10 mouse cellular contexts compared by ENCODE assay signal in genomic region chr7:101379732-101380131, GRCm38 (mm10). TPM values are rescaled to one million over a fixed set of nuclear protein-coding genes. Genes with fewer than 3 reads are reported as not detected.
A peak's percentile ranks its signal among the peaks of the same experiment; 100 is the strongest.
DNase-seq lines count a peak whose midpoint lies in the region; ATAC-seq lines count a peak whose summit lies in the region.
"Had no signal": no experiment of that assay in that cellular context is flagged by ENCODE, and none has a peak within 500 bp of the region (broad histone marks: within the 10 kb centered on the region; RNA-seq: fewer than 3 reads in every experiment).

No protein-coding gene starts in this region.

- ATAC-seq in lung, embryonic 16.5 days (ENCODE audit: low read depth) = no peak; the same call in 1 of the 2 replicates
- ATAC-seq in intestine, embryonic 15.5 days = no peak
- ATAC-seq in megakaryocyte progenitor cell, adult 5-6 weeks (replicated peaks; ENCODE audit: poor library complexity) = peak; percentile 29; the same call in 1 of the 2 replicates

- intact Hi-C loops in heart, postnatal 25 days (cut with DNase I) = no loop called here

- DNase-seq in heart, adult 11 months = peak; percentile 97
- DNase-seq in heart, postnatal 25 days (ENCODE audit: low spot score) = no peak
- no peak for DNase-seq in lung, postnatal 25 days (ENCODE audit: low spot score)
- no peak for DNase-seq in cerebellum, postnatal 25 days
- no peak for DNase-seq in urinary bladder, adult 2 months (ENCODE audit: low spot score)

- H3K4me1 ChIP-seq in lung, embryonic 16.5 days (replicated peaks; ENCODE audit: control insufficient read depth, insufficient read depth, low read length) = peaks cover 30% of the 10 kb centered on the region
- peaks cover 44% of the 10 kb centered on the region for H3K4me1 ChIP-seq in intestine, embryonic 15.5 days (replicated peaks)

- H3K4me3 ChIP-seq in lung, embryonic 16.5 days (ENCODE audit: low read length) = no peak overlapping the region; the same call in 1 of the 2 replicates
- H3K4me3 ChIP-seq in intestine, embryonic 15.5 days (replicated peaks) = no peak overlapping the region

- H3K9me3 ChIP-seq in lung, embryonic 16.5 days (ENCODE audit: control insufficient read depth, low read length) = no peaks in the 10 kb centered on the region
- no peaks in the 10 kb centered on the region for H3K9me3 ChIP-seq in intestine, embryonic 15.5 days

- no peaks in the 10 kb centered on the region for H3K27me3 ChIP-seq in lung, embryonic 16.5 days (ENCODE audit: control insufficient read depth, insufficient read depth, low read depth, low read length)
- H3K27me3 ChIP-seq in intestine, embryonic 15.5 days (replicated peaks) = no peaks in the 10 kb centered on the region

- peak overlapping the region; percentile 78 for H3K9ac ChIP-seq in lung, embryonic 16.5 days (ENCODE audit: low read length)
- H3K9ac ChIP-seq in intestine, embryonic 15.5 days = 0 out of 2 replicates have a peak overlapping the region, but pooled peaks have one; percentile 3

- WGBS in lung, embryonic 16.5 days = 29% methylated on average over 2 of the region's 2 CpGs
- WGBS in intestine, embryonic 15.5 days = 54% methylated on average over 2 of the region's 2 CpGs

- H3K27ac ChIP-seq in lung, embryonic 16.5 days (ENCODE audit: low read length) = peak overlapping the region; percentile 74
- H3K27ac ChIP-seq in intestine, embryonic 15.5 days = no peak overlapping the region

- peak overlapping the region; percentile 69 for H3K4me2 ChIP-seq in lung, embryonic 16.5 days (ENCODE audit: low read depth, low read length)
- H3K4me2 ChIP-seq in intestine, embryonic 15.5 days (replicated peaks) = peak overlapping the region; percentile 62

- H3K36me3 ChIP-seq in lung, embryonic 16.5 days (ENCODE audit: control insufficient read depth, insufficient read depth, low read length) = no peaks in the 10 kb centered on the region
- H3K36me3 ChIP-seq in intestine, embryonic 15.5 days = no peaks in the 10 kb centered on the region

RNA-seq across cellular contexts. Expression of gene Gm45837, which starts 31.0 kb away (rescaled TPM):
- total RNA-seq in heart, postnatal 25 days (2021) = not detected
- 2.4 and 8.8 TPM in 2 replicates for polyA plus RNA-seq in lung, embryonic 16.5 days (2015; fragmentation: Nextera tagmentation; extraction: Ambion mirVana)
- 3.5 and 5.7 TPM in 2 replicates for polyA plus RNA-seq in intestine, embryonic 15.5 days (2015; fragmentation: Nextera tagmentation; extraction: Ambion mirVana)
- not detected in 2 replicates for total RNA-seq in megakaryocyte progenitor cell, adult 5-6 weeks (2015)
- not detected in 2 replicates for total RNA-seq in megakaryocyte progenitor cell, adult 5-6 weeks (2017)
- polyA plus RNA-seq in urinary bladder, adult 2 months (2012; rRNA removed) = 1.5 TPM in 1 of 2 replicates, not detected in the other
- total RNA-seq: layer of hippocampus, postnatal 25 days had no signal
- polyA plus RNA-seq: gonadal fat pad, adult 2 months had no signal

RNA-seq across cellular contexts. Expression of gene Arap1, which starts 31.9 kb away (rescaled TPM):
- total RNA-seq in heart, postnatal 25 days (2021) = 10 to 100 TPM; 31.6 to 35.9 TPM
- polyA plus RNA-seq in lung, embryonic 16.5 days (2015; fragmentation: Nextera tagmentation; extraction: Ambion mirVana) = 115 and 118 TPM in 2 replicates
- polyA plus RNA-seq in intestine, embryonic 15.5 days (2015; fragmentation: Nextera tagmentation; extraction: Ambion mirVana) = 56.3 and 58.4 TPM in 2 replicates
- 34.3 and 41.2 TPM in 2 replicates for total RNA-seq in megakaryocyte progenitor cell, adult 5-6 weeks (2015)
- total RNA-seq in megakaryocyte progenitor cell, adult 5-6 weeks (2017) = 63.1 and 89.4 TPM in 2 replicates
- polyA plus RNA-seq in urinary bladder, adult 2 months (2012; rRNA removed) = 110 and 127 TPM in 2 replicates

RNA-seq across cellular contexts. Expression of gene Pde2a, which starts 41.8 kb away (rescaled TPM):
- 10 to 100 TPM; 63.6 to 65.9 TPM for total RNA-seq in heart, postnatal 25 days (2021)
- polyA plus RNA-seq in lung, embryonic 16.5 days (2015; fragmentation: Nextera tagmentation; extraction: Ambion mirVana) = 14.8 and 22.5 TPM in 2 replicates
- polyA plus RNA-seq in intestine, embryonic 15.5 days (2015; fragmentation: Nextera tagmentation; extraction: Ambion mirVana) = 15.4 and 16.6 TPM in 2 replicates
- 24.1 and 25.6 TPM in 2 replicates for total RNA-seq in megakaryocyte progenitor cell, adult 5-6 weeks (2015)
- total RNA-seq in megakaryocyte progenitor cell, adult 5-6 weeks (2017) = 30.8 and 30.9 TPM in 2 replicates
- polyA plus RNA-seq in urinary bladder, adult 2 months (2012; rRNA removed) = 30.4 and 53.1 TPM in 2 replicates
